Mouse (Mus musculus) forebrain, embryonic 11.5 days (tissue): ENCODE results near the gene Six5. TPM values are rescaled to one million over a fixed set of nuclear protein-coding genes. Genes with fewer than 3 reads are reported as not detected.

Experiments
- ATAC-seq: fragments of 200-750 bp; cut with Nextera tagmentation; replicated peaks from 2 replicates; pipeline ENCODE4 v1.8.0; 2017; ENCODE audit warnings: moderate TSS enrichment; ENCODE audit not compliant: low FRiP score
- DNase-seq: peaks from one replicate; pipeline ENCODE4 v3.0.0-alpha.2; 2017; ENCODE audit warnings: low spot score
- H3K27ac ChIP-seq: fragments of 300-500 bp; sonication (generic); 2 replicates; pipeline ENCODE4 v1.5.1; 2014; ENCODE audit warnings: low read depth, low read length
- H3K27me3 ChIP-seq: fragments of 300-500 bp; sonication (generic); 2 replicates; pipeline ENCODE4 v1.6.1; 2014; ENCODE audit warnings: mild to moderate bottlenecking, low read length, mixed read lengths; ENCODE audit not compliant: control insufficient read depth, insufficient read depth
- H3K36me3 ChIP-seq: fragments of 300-500 bp; sonication (generic); 2 replicates; pipeline ENCODE4 v1.6.1; 2014; ENCODE audit warnings: mild to moderate bottlenecking, low read length, moderate library complexity, mixed read lengths; ENCODE audit not compliant: control insufficient read depth, insufficient read depth
- H3K4me1 ChIP-seq: fragments of 300-500 bp; sonication (generic); replicated peaks from 2 replicates; pipeline ENCODE4 v1.6.1; 2014; ENCODE audit warnings: low read length, mixed read lengths; ENCODE audit not compliant: control insufficient read depth, insufficient read depth
- H3K4me2 ChIP-seq: fragments of 300-500 bp; sonication (generic); 2 replicates; pipeline ENCODE4 v1.6.1; 2014; ENCODE audit warnings: low read depth, mild to moderate bottlenecking, low read length, moderate library complexity, mixed read lengths; ENCODE audit not compliant: severe bottlenecking
- H3K4me3 ChIP-seq: fragments of 300-500 bp; sonication (generic); 2 replicates; pipeline ENCODE4 v1.5.1; 2014; ENCODE audit warnings: low read depth, low read length
- H3K9ac ChIP-seq: fragments of 300-500 bp; sonication (generic); 2 replicates; pipeline ENCODE4 v1.6.1; 2014; ENCODE audit warnings: low read length
- H3K9me3 ChIP-seq: fragments of 300-500 bp; sonication (generic); 2 replicates; pipeline ENCODE4 v1.6.1; 2016; ENCODE audit warnings: low read length, mixed read lengths; ENCODE audit not compliant: control insufficient read depth
- WGBS: fragments of 180-500 bp; shearing (Covaris S2); extraction: QIAGEN DNeasy Blood & Tissue Kit; methylation state at CpG from one replicate; pipeline ENCODE4 v1.1.7; 2014; 5-methylcytosine and 5-hydroxymethylcytosine counted together
- microRNA-seq: library from miRNA; unstranded; fragments of <30 nt; microRNA quantifications from one replicate; pipeline ENCODE4, GENCODE M21; 2016; ENCODE audit not compliant: insufficient number of aligned reads
- polyA plus RNA-seq: library from polyadenylated mRNA; unstranded; fragments of >200 nt; fragmentation: Nextera tagmentation; extraction: Ambion mirVana; gene quantifications from 2 replicates; pipeline ENCODE4 v1.2.1, GENCODE M21; 2014

Six5 gene
- polyA plus RNA-seq, 1 experiment from 2014 or later: 9.9 TPM

GRCm38 (mm10) chr7:19147497-19148045 lies 53.2 kb downstream of the Six5 start:
- no peaks in the 10 kb centered on the region; the same call in 1 of the 2 replicates for H3K36me3 ChIP-seq
- no peak overlapping the region; the same call in 1 of the 2 replicates for H3K9ac ChIP-seq
- H3K4me2 ChIP-seq: peak overlapping the region; percentile 92; the same call in 1 of the 2 replicates
- H3K4me3 ChIP-seq: no peak overlapping the region
- no peaks in the 10 kb centered on the region for H3K9me3 ChIP-seq
- ATAC-seq (no peak), DNase-seq (peak; percentile 45)
- 60% methylated on average over 6 of the region's 6 CpGs for WGBS
- H3K27me3 ChIP-seq: no peaks in the 10 kb centered on the region
- H3K4me1 ChIP-seq: peaks cover 15% of the 10 kb centered on the region
- no peak overlapping the region for H3K27ac ChIP-seq

Small RNA genes within 50 kb of the gene (microRNA-seq; reads per million reads assigned to microRNA genes)
- gene Mir3100: not detected

Other genes with a start within 250 kb of the Six5 start
- gene Pglyrp1, start 223.3 kb upstream of the Six5 start, polyA plus RNA-seq: 0.48 and 0.94 TPM in 2 replicates
- gene Ccdc61, start 184.2 kb upstream of the Six5 start, polyA plus RNA-seq: 32.2 and 32.6 TPM in 2 replicates
- gene Nova2, start 168.7 kb upstream of the Six5 start, polyA plus RNA-seq: 6.9 and 8.3 TPM in 2 replicates
- not detected in 2 replicates for gene Nanos2, start 107.2 kb upstream of the Six5 start, polyA plus RNA-seq
- gene Mypop, start 103.3 kb upstream of the Six5 start, polyA plus RNA-seq: 4.6 and 4.7 TPM in 2 replicates
- 31.6 and 39.4 TPM in 2 replicates for gene Irf2bp1, start 90.5 kb upstream of the Six5 start, polyA plus RNA-seq
- gene Foxa3, start 71.1 kb upstream of the Six5 start, polyA plus RNA-seq: not detected in 2 replicates
- gene Sympk, start 70.2 kb upstream of the Six5 start, polyA plus RNA-seq: 31.0 and 39.7 TPM in 2 replicates
- not detected in 2 replicates for gene Rsph6a, start 39.9 kb upstream of the Six5 start, polyA plus RNA-seq
- gene Dmwd, start 18.4 kb upstream of the Six5 start, polyA plus RNA-seq: 20.9 and 25.4 TPM in 2 replicates
- 12.4 and 13.8 TPM in 2 replicates for gene Dmpk, start 10.7 kb upstream of the Six5 start, polyA plus RNA-seq
- gene Gm4969, start 23.8 kb downstream of the Six5 start, polyA plus RNA-seq: 1.2 and 1.4 TPM in 2 replicates
- gene Fbxo46, start 25.3 kb downstream of the Six5 start, polyA plus RNA-seq: 13.6 and 13.9 TPM in 2 replicates
- 13.8 and 13.9 TPM in 2 replicates for gene Qpctl, start 54.7 kb downstream of the Six5 start, polyA plus RNA-seq
- 154 and 158 TPM in 2 replicates for gene Snrpd2, start 55.1 kb downstream of the Six5 start, polyA plus RNA-seq
- gene Gipr, start 71.5 kb downstream of the Six5 start, polyA plus RNA-seq: 0.56 and 0.75 TPM in 2 replicates
- gene Eml2, start 81.8 kb downstream of the Six5 start, polyA plus RNA-seq: 2.0 and 2.1 TPM in 2 replicates
- gene Gpr4, start 117.9 kb downstream of the Six5 start, polyA plus RNA-seq: 1.6 and 2.5 TPM in 2 replicates
- 54.1 and 59.8 TPM in 2 replicates for gene Opa3, start 133.7 kb downstream of the Six5 start, polyA plus RNA-seq
- 52.8 and 53.0 TPM in 2 replicates for gene Vasp, start 177.2 kb downstream of the Six5 start, polyA plus RNA-seq
- gene Ppm1n, start 185.5 kb downstream of the Six5 start, polyA plus RNA-seq: 0.44 TPM in 1 of 2 replicates, not detected in the other
- gene Rtn2, start 188.0 kb downstream of the Six5 start, polyA plus RNA-seq: 47.3 and 54.7 TPM in 2 replicates
- not detected in 2 replicates for gene Fosb, start 215.5 kb downstream of the Six5 start, polyA plus RNA-seq